Mouse (Mus musculus): Measurements from ENCODE around the gene Cobl.

- TF ChIP-seq POLR2A (IDR thresholded peaks at IDR 0.05; ENCODE audit: borderline replicate concordance, extremely low read depth, low read depth, low read length): no peak
- TF ChIP-seq CTCF (IDR thresholded peaks at IDR 0.05; ENCODE audit: insufficient read depth, low read length): no peak
These were observed 143.3 kb downstream of the Cobl start for GRCm38 (mm10) chr11:12321445-12321844.
